Mouse (Mus musculus) olfactory bulb, adult 2 months (tissue): Measurements from ENCODE around the gene Ovol1. TPM values are rescaled to one million over a fixed set of nuclear protein-coding genes. Genes with fewer than 3 reads are reported as not detected.
A peak's percentile ranks its signal among the peaks of the same experiment; 100 is the strongest.

Source experiments
- H3K27ac ChIP-seq: fragments of 200-500 bp; 2 replicates; pipeline ENCODE4 v1.5.1; 2012; ENCODE audit warnings: low read depth, low read length; ENCODE audit not compliant: insufficient read depth
- H3K4me1 ChIP-seq: fragments of 200-500 bp; 2 replicates; pipeline ENCODE4 v1.6.1; 2012; ENCODE audit warnings: low read length; ENCODE audit not compliant: control insufficient read depth, insufficient read depth
- H3K4me3 ChIP-seq: fragments of 200-500 bp; 2 replicates; pipeline ENCODE4 v1.5.1; 2012; ENCODE audit warnings: mild to moderate bottlenecking, low read depth, low read length, moderate library complexity; ENCODE audit not compliant: insufficient read depth
- CTCF ChIP-seq: fragments of 200-500 bp; IDR thresholded peaks from 2 replicates; pipeline ENCODE4 v1.5.1; 2012; ENCODE audit warnings: low read depth, mild to moderate bottlenecking, low read length, moderate library complexity; ENCODE audit not compliant: insufficient read depth
- POLR2A ChIP-seq: fragments of 200-500 bp; IDR thresholded peaks from 2 replicates; pipeline ENCODE4 v1.6.1; 2012; ENCODE audit warnings: mild to moderate bottlenecking, low read depth, low read length, moderate library complexity; ENCODE audit not compliant: insufficient read depth
- WGBS: fragments of 180-500 bp; shearing (Covaris S2); methylation state at CpG from one replicate; pipeline ENCODE4 v1.1.7; 2018; 5-methylcytosine and 5-hydroxymethylcytosine counted together
- polyA plus RNA-seq: library from polyadenylated mRNA; stranded (reverse); fragments of >200 nt; gene quantifications from 2 replicates; pipeline ENCODE4 v1.2.4, GENCODE M21; 2012; ENCODE audit warnings: low replicate concordance; ENCODE audit not compliant: missing spikeins, insufficient read depth, insufficient read length

Gene Ovol1
- polyA plus RNA-seq, 1 experiment = not detected

GRCm38 (mm10) chr19:5561886-5562285, 1.4 kb upstream of the Ovol1 start:
- Histone ChIP-seq H3K4me3 (no peak overlapping the region), H3K27ac (no peak overlapping the region), H3K4me1 (peaks cover 15% of the 10 kb centered on the region)
- TF ChIP-seq CTCF (no peak), POLR2A (no peak)
- 72% methylated on average over 3 of the region's 3 CpGs for WGBS

DNA sequence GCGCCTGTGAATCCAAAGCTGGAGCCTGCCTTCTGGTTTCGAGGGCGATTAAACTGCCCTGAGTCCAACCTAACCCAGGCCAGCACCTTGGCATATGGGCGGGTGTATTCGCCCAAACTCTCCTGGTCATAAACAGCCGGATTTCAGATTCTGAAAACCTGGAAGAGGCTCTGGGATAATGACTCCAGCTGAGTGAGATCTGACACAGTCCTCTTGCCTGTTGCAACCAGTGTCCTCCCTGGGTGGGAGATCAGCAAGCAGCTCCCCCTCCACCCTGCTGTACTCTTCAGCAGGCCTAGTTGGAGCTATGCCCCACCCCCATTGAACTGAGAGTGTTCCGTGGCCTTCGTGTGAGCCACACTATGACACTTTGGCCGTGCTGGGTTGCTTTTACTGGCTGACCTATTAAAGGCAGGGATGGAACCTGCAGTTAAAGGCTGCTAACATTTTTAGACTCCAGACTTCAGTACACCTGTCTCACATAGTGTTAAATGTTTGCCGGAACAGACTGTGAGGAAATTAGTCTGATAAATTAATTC, 875 bp upstream of the Ovol1 start:
- no peak overlapping the region for H3K27ac ChIP-seq
- H3K4me3 ChIP-seq = no peak overlapping the region
- 42% methylated on average over 10 of the region's 10 CpGs for WGBS
- TF ChIP-seq POLR2A (no peak), CTCF (no peak)
- H3K4me1 ChIP-seq = peaks cover 15% of the 10 kb centered on the region

DNA sequence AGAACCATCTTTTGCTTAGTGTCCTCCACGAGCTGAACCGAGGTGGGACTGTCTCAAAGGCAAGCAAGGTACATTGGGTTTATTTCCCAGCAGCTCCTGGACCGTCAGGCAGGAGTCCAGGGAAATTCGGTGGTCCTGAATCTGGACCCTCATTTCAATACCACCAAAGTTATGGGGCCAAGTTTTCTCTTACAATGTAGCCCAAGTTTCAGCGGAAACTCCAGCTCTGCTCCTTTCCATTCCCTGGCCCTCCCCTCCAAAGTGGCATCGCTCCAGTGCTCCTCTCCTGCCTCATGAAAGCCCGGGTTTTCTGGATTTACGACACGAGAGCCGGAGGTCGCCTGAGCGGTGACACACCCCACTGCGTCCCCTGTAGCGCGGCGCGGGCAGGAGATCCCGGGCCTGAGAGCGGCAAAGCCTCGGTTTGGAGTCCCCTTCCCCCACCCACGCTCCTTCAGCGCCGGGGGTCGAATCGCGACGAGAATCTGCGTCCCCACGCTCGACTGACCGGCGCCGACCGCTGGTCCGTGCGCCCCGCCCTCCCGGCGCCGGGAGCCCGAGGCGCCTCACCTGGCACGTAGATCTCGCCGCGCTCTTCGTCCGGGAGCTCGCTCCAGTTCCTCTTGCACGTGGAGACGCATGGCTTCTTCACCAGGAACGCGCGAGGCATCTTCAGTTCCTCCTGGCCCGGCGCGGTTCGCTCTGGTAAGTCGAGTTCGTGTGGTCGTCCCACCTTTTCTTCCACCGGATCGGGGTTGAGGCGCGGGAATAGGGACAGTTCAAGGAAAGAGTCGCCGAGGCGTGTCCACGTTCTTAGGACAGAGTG, 602 bp downstream of the Ovol1 start:
- H3K4me1 ChIP-seq = peaks cover 15% of the 10 kb centered on the region
- TF ChIP-seq POLR2A = no peak
- no peak for TF ChIP-seq CTCF
- no peak overlapping the region for H3K27ac ChIP-seq
- 1% methylated on average over 69 of the region's 69 CpGs for WGBS
- peak overlapping the region; percentile 25 for H3K4me3 ChIP-seq

GRCm38 (mm10) chr19:5559229-5559628, 1.2 kb downstream of the Ovol1 start:
- no peak overlapping the region for H3K4me3 ChIP-seq
- 27% methylated on average over 8 of the region's 8 CpGs for WGBS
- H3K27ac ChIP-seq = no peak overlapping the region
- peaks cover 15% of the 10 kb centered on the region for H3K4me1 ChIP-seq
- TF ChIP-seq CTCF (no peak), POLR2A (no peak)

DNA sequence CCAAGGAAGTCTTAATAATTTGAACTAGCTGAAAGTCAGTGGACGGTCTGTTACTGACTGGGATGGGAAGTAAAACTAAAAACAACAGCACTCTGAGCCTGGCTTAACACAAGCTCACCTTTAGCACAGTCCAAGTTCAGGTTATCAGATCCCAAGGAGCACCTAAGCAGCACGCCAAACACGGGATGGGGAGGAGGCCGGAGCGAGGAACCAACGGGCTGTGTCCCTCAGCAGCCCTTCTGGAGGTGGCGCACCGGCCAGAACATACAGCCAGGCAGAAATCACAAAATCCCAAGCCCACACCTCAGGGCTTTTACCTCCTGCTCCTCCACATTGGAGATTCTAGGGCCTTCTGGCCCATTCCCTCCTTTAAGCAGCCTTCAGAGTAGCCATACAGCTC, 1.7 kb downstream of the Ovol1 start:
- Histone ChIP-seq H3K4me1 (peaks cover 15% of the 10 kb centered on the region), H3K27ac (no peak overlapping the region), H3K4me3 (no peak overlapping the region)
- WGBS = 75% methylated on average over 8 of the region's 8 CpGs
- no peak for TF ChIP-seq CTCF
- TF ChIP-seq POLR2A = no peak

DNA sequence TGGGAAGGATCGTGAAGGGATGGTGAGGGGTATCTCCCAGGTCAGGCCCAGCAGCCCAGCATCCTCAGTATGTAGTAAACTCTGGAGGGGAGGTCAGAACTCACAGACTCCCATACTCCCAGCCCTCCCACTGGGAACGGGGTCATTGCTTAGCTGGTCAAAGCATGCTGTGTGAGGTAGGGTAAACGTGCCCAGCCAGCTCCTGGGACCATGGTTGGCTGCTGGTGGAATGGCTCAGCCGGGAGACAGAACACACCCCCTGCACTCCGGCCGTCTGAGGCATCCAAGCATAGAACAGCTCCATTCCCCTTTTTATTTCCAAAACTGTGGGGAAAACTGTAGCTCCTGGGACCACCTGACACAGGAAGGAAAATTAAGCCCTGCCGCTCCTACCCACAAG, 2.3 kb downstream of the Ovol1 start:
- Histone ChIP-seq H3K27ac (no peak overlapping the region), H3K4me1 (peaks cover 15% of the 10 kb centered on the region), H3K4me3 (no peak overlapping the region)
- no peak for TF ChIP-seq CTCF
- TF ChIP-seq POLR2A = no peak
- 58% methylated on average over 7 of the region's 7 CpGs for WGBS

- TF ChIP-seq POLR2A (no peak), CTCF (no peak)
Measured at GRCm38 (mm10) chr19:5554212-5554611, 6.2 kb downstream of the Ovol1 start.

GRCm38 (mm10) chr19:5553802-5554201, 6.6 kb downstream of the Ovol1 start:
- TF ChIP-seq POLR2A (no peak), CTCF (no peak)
- no peak overlapping the region for H3K4me3 ChIP-seq
- H3K4me1 ChIP-seq = no peaks in the 10 kb centered on the region
- WGBS = 71% methylated on average over 8 of the region's 8 CpGs
- no peak overlapping the region for H3K27ac ChIP-seq

More at GRCm38 (mm10) chr19:5554212-5554611, 6.2 kb downstream of the Ovol1 start:
- H3K4me1 ChIP-seq = no peaks in the 10 kb centered on the region
- no peak overlapping the region for H3K4me3 ChIP-seq
- H3K27ac ChIP-seq = no peak overlapping the region
- WGBS = 92% methylated on average over 14 of the region's 14 CpGs

DNA sequence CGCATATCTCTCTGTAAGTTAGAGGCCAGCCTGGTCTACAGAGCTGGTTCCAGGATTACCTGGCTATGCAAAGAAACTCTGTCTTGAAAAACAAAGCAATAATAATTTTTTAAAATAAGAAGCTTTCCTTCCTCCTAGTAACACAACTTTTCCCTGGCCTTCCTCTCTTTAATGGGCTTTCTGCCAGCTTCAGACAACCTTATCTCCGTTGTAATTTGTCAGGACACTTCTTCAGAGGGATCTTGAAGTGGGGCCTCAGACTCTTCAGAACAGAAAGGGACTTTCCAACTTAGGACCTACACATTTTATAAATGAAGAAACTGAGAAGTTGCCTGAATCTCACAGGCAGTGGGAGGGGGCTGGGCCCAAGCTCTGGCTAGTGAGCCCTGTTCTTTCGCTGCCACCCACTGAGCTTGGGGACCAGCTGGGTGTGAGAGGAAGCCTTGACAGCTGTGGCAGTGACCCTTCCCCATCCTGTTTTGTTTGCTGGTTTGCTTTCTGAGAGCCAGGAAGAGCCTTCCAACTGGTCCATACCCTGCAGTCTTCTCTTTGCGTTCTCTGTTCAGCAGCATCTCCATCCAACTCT, 12.9 kb downstream of the Ovol1 start:
- TF ChIP-seq POLR2A (no peak), CTCF (no peak)
- Histone ChIP-seq H3K27ac (no peak overlapping the region), H3K4me3 (no peak overlapping the region), H3K4me1 (peaks cover 11% of the 10 kb centered on the region)
- WGBS = 86% methylated on average over 4 of the region's 4 CpGs
